28 mouse cellular contexts compared by ENCODE assay signal in genomic region chr13:37846507-37846906, GRCm38 (mm10).
A peak's percentile ranks its signal among the peaks of the same experiment; 100 is the strongest.
DNase-seq lines count a peak whose midpoint lies in the region; ATAC-seq and TF ChIP-seq lines count a peak whose summit lies in the region.
"Had no signal": no experiment of that assay in that cellular context is flagged by ENCODE, and none has a peak within 500 bp of the region (broad histone marks: within the 10 kb centered on the region; RNA-seq: fewer than 3 reads in every experiment).

No protein-coding gene starts in this region.

- no peak overlapping the region for H3K9ac ChIP-seq in intestine, embryonic 15.5 days
- no peak overlapping the region for H3K9ac ChIP-seq in intestine, embryonic 16.5 days (ENCODE audit: low read depth, low read length)
- H3K9ac ChIP-seq: forebrain, embryonic 15.5 days; hindbrain, embryonic 14.5 days; limb, embryonic 15.5 days; lung, embryonic 14.5 days; midbrain, embryonic 15.5 days had no signal

- H3K79me2 ChIP-seq in macrophage (ENCODE audit: inconsistent target) = peaks cover 96% of the 10 kb centered on the region

- H3K9me3 ChIP-seq in intestine, embryonic 15.5 days = no peaks in the 10 kb centered on the region
- H3K9me3 ChIP-seq in intestine, embryonic 16.5 days (ENCODE audit: control insufficient read depth, low read length) = no peaks in the 10 kb centered on the region
- H3K9me3 ChIP-seq: forebrain, embryonic 15.5 days; limb, embryonic 10.5 days; limb, embryonic 15.5 days; midbrain, embryonic 10.5 days; midbrain, embryonic 15.5 days had no signal

- 0 out of 2 replicates have a peak, but pooled peaks have one; percentile 3 for ATAC-seq in intestine, embryonic 15.5 days
- no peak for ATAC-seq in intestine, embryonic 16.5 days
- ATAC-seq: forebrain, embryonic 15.5 days; midbrain, embryonic 15.5 days; Patski had no signal

- no peak overlapping the region for H3K4me3 ChIP-seq in intestine, embryonic 15.5 days (replicated peaks)
- H3K4me3 ChIP-seq in intestine, embryonic 16.5 days (ENCODE audit: low read length) = no peak overlapping the region
- peak overlapping the region; percentile 48 for H3K4me3 ChIP-seq in bone marrow macrophage, adult 2 months (ENCODE audit: insufficient read depth, low read length)
- no peak overlapping the region for H3K4me3 ChIP-seq in macrophage (ENCODE audit: inconsistent target)
- H3K4me3 ChIP-seq: forebrain, embryonic 15.5 days; limb, embryonic 10.5 days; limb, embryonic 15.5 days; midbrain, embryonic 10.5 days; midbrain, embryonic 15.5 days had no signal

- H3K36me3 ChIP-seq in intestine, embryonic 15.5 days = no peaks in the 10 kb centered on the region
- no peaks in the 10 kb centered on the region for H3K36me3 ChIP-seq in intestine, embryonic 16.5 days (ENCODE audit: control insufficient read depth, insufficient read depth, low read length)
- no peaks in the 10 kb centered on the region for H3K36me3 ChIP-seq in macrophage (ENCODE audit: inconsistent target)
- H3K36me3 ChIP-seq: forebrain, embryonic 15.5 days; limb, embryonic 10.5 days; limb, embryonic 15.5 days; midbrain, embryonic 10.5 days; midbrain, embryonic 15.5 days had no signal

- peak; percentile 58 for DNase-seq in adrenal gland, postnatal 10 days
- no peak for DNase-seq in adrenal gland, adult 18-20 months (ENCODE audit: low spot score in 2 of 2)
- no peak for DNase-seq in urinary bladder, postnatal 4 days (ENCODE audit: low spot score in 2 of 2)
- no peak for DNase-seq in layer of hippocampus, adult 9-10 months (ENCODE audit: low spot score)
- DNase-seq: adrenal gland, postnatal 25 days; cerebellum, adult 2 months; cerebellum, postnatal 14 days; gastrocnemius, postnatal 14 days; kidney, adult 8-10 months; layer of hippocampus, postnatal 36 days; lung, embryonic 14.5 days; lung, postnatal 14 days; right cerebral cortex, postnatal 25 days; thymus, adult 18-20 months; thymus, postnatal 4 days had no signal

- peaks cover 31% of the 10 kb centered on the region for H3K4me1 ChIP-seq in intestine, embryonic 15.5 days (replicated peaks)
- peaks cover 32% of the 10 kb centered on the region for H3K4me1 ChIP-seq in intestine, embryonic 16.5 days (ENCODE audit: control insufficient read depth, insufficient read depth, low read length)
- peaks cover 44% of the 10 kb centered on the region for H3K4me1 ChIP-seq in bone marrow macrophage, adult 2 months (ENCODE audit: control insufficient read depth, insufficient read depth, low read length)
- H3K4me1 ChIP-seq: forebrain, embryonic 15.5 days; midbrain, embryonic 15.5 days had no signal

- TF ChIP-seq CTCF in bone marrow macrophage, adult 2 months (IDR thresholded peaks at IDR 0.05; ENCODE audit: low read depth, low read length) = no peak

- H3K27ac ChIP-seq in intestine, embryonic 15.5 days = 0 out of 2 replicates have a peak overlapping the region, but pooled peaks have one; percentile 19
- no peak overlapping the region for H3K27ac ChIP-seq in intestine, embryonic 16.5 days (ENCODE audit: low read length)
- peak overlapping the region; percentile 97 for H3K27ac ChIP-seq in bone marrow macrophage, adult 2 months (ENCODE audit: insufficient read depth, low read depth, low read length)
- peak overlapping the region; percentile 93 for H3K27ac ChIP-seq in macrophage
- H3K27ac ChIP-seq: forebrain, embryonic 15.5 days; hindbrain, embryonic 14.5 days; limb, embryonic 10.5 days; midbrain, embryonic 10.5 days; midbrain, embryonic 15.5 days had no signal

- no peaks in the 10 kb centered on the region for H3K27me3 ChIP-seq in intestine, embryonic 15.5 days (replicated peaks)
- no peaks in the 10 kb centered on the region for H3K27me3 ChIP-seq in intestine, embryonic 16.5 days (replicated peaks; ENCODE audit: control insufficient read depth, insufficient read depth, low read length)
- H3K27me3 ChIP-seq: CH12.LX; forebrain, embryonic 15.5 days; limb, embryonic 15.5 days; midbrain, embryonic 15.5 days; Patski had no signal

- 69% methylated on average over 11 of the region's 11 CpGs for WGBS in intestine, embryonic 15.5 days
- WGBS in intestine, embryonic 16.5 days = 70% methylated on average over 11 of the region's 11 CpGs
- 86% methylated on average over 11 of the region's 11 CpGs for WGBS in macrophage (ENCODE audit: missing documents)

- H3K4me2 ChIP-seq in intestine, embryonic 15.5 days (replicated peaks) = no peak overlapping the region
- H3K4me2 ChIP-seq in intestine, embryonic 16.5 days (ENCODE audit: low read depth, low read length) = no peak overlapping the region
- H3K4me2 ChIP-seq: forebrain, embryonic 15.5 days; heart, embryonic 11.5 days; hindbrain, embryonic 14.5 days; limb, embryonic 15.5 days; lung, embryonic 14.5 days; midbrain, embryonic 15.5 days had no signal

- no peak for TF ChIP-seq POLR2A in bone marrow macrophage, adult 2 months (IDR thresholded peaks at IDR 0.05; ENCODE audit: borderline replicate concordance, low read depth, low read length)
